Mouse (Mus musculus): ENCODE measurements at regions not wholly inside any gene's neighbourhood (a gene's known extent, or its start where the extent isn't known, plus 50 kb on each side); places are given as distances from the start of the nearest gene placed in this dataset.

DNA sequence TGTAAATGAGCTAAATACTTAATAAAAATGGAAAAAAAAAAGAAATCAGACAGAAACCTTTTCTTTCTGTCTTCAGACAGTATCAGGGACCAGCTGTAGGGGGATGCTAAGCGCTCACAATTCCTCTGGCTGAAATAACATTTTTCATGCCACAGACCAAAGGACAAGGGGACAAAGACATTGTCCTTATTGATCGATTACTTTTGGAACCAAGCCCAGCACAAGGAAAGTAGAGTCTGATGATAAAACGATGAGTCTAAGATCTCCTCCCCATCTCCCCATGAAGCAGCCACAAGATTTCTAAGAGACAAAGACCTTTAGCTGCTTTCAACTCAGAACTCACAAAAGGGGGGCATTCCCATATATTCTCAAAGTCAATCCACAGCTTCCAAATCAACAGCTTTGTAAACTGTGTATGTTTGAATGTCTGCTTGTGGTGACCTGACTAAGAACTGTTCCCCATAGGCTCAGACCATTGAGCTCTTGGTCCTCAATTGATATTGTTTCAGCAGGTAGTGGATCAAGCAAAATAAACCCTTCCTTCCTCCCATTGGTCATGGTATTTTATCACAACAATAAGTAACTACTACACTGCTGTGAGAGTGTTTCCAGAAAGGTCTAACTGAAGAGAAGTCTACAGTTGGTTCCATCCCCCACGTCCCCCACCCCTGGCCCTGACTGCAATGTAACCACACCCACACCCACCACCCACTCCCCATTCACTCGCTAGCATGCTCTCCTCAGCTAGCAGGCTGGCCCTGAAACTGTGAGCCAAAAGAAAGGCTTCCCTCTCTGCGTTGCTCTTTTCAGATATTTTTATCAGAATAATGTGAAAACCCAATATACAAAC, 331.4 kb upstream of the Spred2 start:
- DNase-seq (ENCODE audit: low read depth, low spot score) = no peak

DNA sequence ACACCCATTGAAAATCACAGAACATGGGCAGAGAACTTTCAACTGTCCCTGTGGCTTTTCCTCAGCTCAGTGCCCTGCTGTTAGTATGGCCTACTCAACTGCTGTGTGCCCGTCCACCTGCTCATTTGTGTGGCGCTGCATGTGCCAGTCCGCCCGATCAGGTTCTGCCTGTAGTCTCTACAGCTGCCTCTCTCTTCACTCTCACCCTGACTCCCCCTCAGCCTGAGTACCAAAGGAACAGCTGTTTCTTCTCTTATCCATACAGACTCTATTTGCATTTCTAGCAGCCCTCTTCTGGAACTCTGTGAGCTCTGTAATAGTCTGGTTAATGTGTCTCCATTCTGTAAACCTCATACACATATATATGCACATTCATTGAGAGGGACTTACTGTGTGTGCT, 329.1 kb upstream of the Spred2 start:
- no peak for DNase-seq (ENCODE audit: low read depth, low spot score)

DNA sequence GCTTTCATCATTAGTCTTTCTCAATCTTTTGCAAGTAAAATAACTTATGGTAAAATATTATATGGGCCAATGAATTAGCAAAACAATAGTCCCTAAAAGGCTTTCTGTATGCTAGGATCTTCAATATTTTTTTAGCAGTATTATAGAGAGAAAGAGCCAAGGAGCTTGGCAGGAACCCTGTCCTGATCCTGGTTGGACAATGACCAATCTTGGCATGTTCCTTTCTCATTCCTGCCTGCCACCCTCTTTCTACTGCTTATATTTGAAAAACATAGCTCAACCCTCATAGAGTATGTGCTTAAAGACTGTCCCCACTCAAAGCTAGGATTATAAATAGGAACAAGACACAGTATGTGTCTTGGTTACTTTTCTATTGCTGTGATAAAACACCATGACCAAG, 327.8 kb upstream of the Spred2 start:
- no peak for DNase-seq (ENCODE audit: low read depth, low spot score)

DNA sequence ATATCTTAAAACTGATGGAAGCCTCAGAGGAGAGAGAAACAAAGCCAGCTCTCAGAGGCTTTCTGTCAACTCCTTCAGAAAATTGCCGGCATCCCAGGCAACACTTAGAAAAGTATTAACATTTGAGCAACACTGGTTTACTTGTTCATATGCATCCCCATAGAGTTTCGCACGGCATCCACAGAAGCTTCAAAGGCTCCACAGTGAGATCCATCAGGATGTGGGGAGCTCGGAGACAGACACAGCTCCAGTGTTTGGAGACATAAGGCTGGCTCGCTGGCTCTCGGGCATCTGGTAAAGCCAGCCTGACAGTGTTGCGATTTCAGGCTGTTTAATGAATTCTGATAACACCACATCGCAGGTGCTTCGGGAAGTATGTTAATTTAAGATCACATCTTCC, 324.7 kb upstream of the Spred2 start:
- no peak for DNase-seq (ENCODE audit: low read depth, low spot score)

DNA sequence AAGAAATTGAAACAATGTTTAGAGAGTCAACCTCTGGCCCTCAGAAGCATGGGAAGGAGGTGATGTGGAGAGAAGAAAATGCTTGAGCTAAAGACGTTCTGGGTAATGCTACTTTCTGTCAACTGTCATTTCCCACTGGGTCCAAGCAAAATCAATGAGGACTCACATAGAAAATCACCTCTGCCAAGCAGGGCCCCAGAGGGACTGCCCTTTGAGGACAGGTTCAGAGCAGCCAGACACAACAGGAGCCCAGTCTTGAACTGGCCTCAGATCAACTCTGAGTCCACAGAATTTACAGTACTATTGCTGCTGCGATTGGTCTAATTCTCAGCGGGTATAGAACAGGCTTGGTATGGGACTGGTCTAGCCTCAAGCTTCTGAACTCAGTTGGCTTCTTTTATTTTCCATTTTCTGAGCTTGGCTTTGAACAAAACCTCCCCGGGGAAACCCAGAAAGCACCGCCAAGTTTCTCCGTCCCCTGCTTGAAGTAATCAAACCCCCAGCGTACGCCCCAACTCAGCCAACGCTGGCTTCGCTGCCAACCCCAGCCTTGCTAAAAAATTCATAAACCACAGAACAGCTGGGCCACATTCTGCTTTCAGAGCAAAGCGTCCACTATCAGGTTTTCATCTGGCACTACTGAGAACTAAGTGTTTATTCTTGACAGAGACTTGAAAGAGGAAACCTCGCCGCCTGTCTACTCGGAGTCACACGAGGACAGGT, 322.8 kb upstream of the Spred2 start:
- no peak for DNase-seq (ENCODE audit: low read depth, low spot score)

GRCm38 (mm10) chr11:19602496-19602895, 321.7 kb upstream of the Spred2 start:
- no peak for DNase-seq (ENCODE audit: low read depth, low spot score)

DNA sequence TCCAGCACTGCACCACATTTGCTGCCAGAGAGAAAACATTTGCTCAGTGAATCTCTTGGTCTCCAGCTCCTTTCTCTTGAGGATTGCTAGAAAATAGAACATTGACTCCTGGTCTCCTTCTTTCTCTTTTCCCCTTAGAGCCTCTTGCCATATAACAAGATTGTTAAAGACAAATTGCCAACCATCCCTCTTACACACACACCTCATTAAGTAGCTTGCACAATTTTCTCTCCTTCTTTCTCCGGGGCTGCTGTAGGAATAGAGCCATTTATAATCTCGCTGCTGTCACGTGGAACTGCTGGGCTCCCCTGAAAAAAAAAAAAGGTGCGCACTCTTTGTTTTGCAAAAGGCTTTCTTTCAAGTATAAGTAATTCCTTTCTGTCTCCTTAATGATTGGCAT, 318.6 kb upstream of the Spred2 start:
- DNase-seq (ENCODE audit: low read depth, low spot score) = no peak

DNA sequence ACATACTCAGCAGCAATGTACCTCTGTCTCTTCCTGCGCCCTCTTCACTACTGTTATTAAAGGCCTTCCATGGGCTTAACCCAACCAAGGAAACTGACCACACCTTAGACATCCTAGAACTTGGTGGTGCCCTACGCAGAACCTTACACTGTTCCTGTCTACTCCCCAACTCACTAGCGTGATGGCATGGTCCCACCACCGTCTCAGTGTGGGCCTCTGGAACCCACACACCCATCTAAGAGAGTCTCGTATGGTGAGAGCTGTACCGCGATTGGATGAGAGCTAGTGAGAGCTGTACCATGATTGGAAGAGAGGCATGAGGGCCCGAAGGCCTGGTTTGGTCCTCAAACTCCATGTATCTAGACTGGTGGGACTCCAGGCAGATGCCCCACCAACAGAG, 317.2 kb upstream of the Spred2 start:
- no peak for DNase-seq (ENCODE audit: low read depth, low spot score)

DNA sequence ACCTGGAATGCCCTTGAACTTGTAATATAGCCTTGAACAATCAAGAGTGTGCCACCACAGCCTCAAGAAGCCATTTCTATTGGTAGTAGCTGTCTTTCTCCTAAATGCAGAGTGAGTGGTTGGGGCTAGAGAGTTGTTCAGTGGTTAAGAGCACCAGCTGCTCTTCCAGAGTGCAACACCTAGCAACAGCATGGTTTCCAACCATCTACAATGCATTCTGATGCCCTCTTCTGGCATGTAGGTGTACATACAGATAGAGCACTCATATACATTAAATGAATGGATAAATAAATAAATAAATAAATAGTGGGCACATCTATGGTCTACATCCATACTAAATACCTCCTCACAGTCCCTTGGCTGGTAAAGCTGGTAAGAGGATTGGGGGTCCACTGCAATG, 316.2 kb upstream of the Spred2 start:
- peak; percentile 57 for DNase-seq (ENCODE audit: low read depth, low spot score)

DNA sequence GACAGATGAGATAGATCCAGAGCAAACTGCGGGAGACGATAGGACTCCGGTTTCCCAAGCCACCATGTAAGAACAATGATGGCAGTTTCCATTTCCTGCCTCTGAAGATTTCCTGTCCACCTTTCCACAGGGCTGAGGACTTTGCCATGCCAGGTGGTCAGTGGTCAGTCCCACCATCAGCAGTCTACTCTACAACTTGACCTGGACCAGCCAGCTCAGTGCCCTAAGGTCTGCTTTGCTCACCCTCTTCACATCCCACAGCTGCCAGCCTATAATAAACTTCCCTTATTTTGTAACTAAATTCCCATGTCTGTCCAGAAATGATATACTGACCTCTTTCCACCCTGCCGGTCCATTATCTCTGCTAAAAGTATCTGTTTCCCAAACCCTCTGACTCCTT, 315.7 kb upstream of the Spred2 start:
- no peak for DNase-seq (ENCODE audit: low read depth, low spot score)

DNA sequence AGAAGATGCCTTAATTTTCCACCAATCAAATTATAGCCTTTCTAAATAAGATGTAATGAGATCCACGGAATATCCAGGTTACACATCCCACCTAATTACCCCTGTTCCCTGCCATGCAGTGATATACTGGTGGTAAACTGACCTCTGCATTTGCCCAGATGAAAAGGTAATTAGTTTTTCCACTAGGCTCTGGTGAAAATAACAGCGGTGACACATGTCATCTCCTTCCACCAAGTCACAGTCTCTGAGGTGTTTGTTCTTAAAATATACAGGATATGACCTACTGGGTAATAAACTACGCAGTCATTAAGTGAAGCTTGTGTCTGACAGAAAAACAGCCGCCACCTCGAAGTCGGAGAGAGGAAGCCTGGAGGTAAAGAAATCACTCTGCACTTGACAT, 313.6 kb upstream of the Spred2 start:
- DNase-seq (ENCODE audit: low read depth, low spot score) = no peak

DNA sequence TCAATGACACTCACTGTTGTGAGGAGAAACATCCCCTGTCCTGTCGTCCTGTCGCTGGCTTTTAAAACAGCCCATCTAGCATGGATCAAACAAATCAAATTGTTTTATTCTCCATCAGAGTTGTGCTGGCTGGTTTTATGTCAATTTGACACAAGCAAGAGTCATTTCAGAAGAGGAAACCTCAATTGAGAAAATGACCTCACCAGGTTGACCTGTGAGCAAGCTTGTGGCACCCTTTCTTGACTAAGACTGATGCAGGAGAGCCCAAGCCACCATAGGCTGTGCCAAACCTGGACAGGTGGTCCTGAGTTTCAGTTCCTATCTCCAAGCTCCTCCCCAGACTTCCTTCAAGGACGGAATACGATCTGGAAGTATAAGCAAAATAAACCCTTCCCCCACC, 313.0 kb upstream of the Spred2 start:
- DNase-seq (ENCODE audit: low read depth, low spot score) = no peak

GRCm38 (mm10) chr11:19616520-19616919, 307.7 kb upstream of the Spred2 start:
- no peak for DNase-seq (ENCODE audit: low read depth, low spot score)

DNA sequence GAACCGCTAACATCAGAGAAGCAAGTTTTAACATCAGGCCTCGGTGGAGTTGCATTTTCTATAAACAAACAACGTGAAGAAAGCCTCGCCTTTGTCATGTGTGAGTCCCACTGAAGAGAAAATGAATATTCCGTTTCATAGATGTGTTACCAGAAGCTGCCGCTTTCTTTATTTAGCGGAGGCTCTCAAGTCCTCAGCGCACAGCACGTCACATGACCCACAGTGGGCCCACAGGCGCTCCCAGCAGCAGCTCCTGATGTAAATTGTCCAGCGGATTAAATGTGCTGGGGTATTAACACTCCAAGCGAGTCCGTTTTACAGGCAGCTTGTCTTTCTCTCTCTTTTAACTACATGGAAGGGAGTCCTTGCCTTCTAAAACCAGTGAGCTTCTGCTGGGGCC, 304.7 kb upstream of the Spred2 start:
- DNase-seq (ENCODE audit: low read depth, low spot score) = peak; percentile 9

DNA sequence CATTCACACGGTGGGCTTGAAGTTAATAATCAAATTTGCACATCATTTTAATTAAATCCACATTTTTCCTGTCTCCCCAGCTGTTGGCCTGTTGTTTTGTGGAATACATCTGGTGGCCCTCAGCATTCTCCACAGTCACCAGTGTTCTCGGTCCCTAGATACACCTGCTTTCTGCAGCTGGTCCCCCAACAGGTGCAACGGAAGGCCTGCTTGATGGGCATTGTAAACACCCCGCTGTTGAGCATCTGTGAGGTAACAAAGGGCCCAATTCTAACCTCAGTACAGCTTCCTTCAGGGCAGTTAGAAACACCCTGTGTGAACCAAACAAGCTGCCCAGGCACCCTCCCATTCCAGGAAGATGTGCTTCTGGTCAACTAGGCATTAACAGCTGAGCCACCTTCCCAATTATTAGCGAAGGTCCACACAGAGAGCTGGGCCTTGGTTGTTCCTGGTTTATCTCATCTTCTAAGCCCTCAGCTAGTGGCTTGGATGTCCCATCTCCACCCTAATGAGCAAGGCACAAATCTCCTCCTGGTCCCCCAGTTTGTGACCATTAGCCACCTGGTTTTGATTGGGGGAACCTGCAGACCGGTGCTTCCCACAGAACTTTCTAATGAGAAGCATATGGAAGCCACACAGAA, 293.0 kb upstream of the Spred2 start:
- no peak for DNase-seq (ENCODE audit: low read depth, low spot score)

- DNase-seq (ENCODE audit: low read depth, low spot score) = no peak
Measured at GRCm38 (mm10) chr11:19632477-19632876, 291.7 kb upstream of the Spred2 start.

DNA sequence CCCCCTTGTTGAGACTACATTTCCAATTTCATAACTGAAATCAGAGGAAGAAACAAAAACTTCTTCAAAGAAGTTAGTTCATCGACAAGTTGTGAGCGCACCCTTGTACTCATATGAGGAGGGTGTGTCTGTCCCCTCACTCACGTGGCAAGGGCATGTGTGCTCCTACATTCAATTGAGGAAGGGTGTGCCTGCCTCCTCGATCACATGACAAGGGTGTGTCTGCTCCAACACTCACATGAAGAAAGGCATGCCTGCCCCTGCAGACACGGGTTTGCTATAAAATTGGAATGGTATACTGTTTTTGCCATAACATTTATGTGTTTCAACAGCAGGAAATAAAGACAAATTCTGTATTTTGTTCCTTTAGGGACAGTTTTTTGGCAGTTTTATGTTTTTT, 290.6 kb upstream of the Spred2 start:
- peak; percentile 10 for DNase-seq (ENCODE audit: low read depth, low spot score)

DNA sequence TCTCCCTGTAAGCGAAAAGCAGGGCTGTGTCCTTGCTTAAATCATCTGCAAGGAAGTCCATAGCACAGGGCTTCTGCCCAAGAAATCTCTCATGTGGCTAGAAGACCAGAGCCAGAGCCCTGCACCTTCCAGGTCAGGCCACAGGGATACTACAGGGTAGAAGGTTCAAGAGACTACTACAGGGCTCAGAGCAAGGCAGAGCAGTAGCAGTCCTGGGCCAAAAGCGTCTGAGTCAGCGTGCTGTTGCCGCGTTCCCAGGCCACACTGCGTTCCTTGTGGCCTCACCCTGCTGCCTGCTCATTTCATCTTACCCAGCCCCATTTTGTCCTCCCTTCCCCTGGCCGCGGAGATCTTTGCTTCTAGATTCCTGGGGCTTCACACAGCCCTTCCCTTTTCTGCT, 283.0 kb upstream of the Spred2 start:
- no peak for DNase-seq (ENCODE audit: low read depth, low spot score)

DNA sequence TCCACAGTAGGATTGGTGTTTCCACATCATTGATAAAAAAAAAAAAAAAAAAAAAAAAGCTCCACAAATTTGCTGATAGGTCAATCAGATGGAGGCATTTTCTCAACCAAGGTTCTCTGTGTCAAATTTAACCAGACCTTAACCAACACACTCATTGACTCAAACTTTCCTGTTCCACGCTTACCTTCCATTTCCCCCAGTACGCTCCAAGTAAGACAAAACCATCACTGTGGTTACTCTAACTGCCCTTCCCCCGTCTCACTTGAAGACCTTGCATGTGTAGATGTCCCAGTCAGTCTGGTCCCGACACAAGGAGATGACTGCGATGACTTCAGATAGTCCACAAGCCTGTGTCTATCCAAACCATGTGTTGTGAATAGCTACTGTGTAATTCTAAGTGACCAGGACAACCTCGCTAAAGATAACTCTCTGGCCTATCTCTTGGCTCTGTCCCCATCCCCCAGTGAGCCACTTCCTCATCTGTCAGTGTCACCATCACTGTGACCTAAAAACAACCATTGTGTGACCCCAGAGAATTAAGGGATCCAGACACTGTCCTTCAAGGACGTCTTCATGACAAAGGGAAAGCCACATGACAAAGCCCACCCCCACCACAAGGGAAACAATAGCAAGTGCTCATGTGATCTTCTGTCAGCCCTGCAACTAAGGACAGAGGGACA, 279.9 kb upstream of the Spred2 start:
- DNase-seq (ENCODE audit: low read depth, low spot score) = peak; percentile 5

GRCm38 (mm10) chr11:19645106-19645505, 279.1 kb upstream of the Spred2 start:
- DNase-seq (ENCODE audit: low read depth, low spot score) = no peak

GRCm38 (mm10) chr11:19651522-19651921, 272.7 kb upstream of the Spred2 start:
- no peak for DNase-seq (ENCODE audit: low read depth, low spot score)

DNA sequence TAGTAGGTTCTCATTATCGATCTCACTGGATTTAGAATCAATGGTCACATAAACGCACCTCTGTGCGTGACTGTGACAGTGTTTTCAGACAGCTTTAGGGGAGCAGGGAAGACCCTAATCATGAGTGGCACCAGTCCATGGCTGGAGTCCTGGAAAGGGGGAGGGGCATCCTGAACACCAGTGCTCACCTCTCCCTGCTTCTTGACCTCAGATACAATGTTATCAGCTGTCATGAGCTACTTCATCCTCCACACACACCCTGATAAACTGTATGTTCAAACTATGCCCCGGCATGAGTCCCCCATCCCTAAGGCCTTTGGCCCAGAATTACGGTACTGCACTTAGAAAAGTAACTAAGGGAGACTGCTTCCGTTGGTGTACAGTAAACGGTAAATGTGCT, 272.2 kb upstream of the Spred2 start:
- no peak for DNase-seq (ENCODE audit: low read depth, low spot score)

Data from R1 (cell line).